17 mouse cellular contexts compared by ENCODE assay signal in genomic region chr5:113812638-113813037, GRCm38 (mm10). TPM values are rescaled to one million over a fixed set of nuclear protein-coding genes. Genes with fewer than 3 reads are reported as not detected.
DNase-seq lines count a peak whose midpoint lies in the region; TF ChIP-seq lines count a peak whose summit lies in the region.
"Had no signal": no experiment of that assay in that cellular context is flagged by ENCODE, and none has a peak within 500 bp of the region (broad histone marks: within the 10 kb centered on the region; RNA-seq: fewer than 3 reads in every experiment).

No protein-coding gene starts in this region.

- H3K36me3 ChIP-seq in CH12.LX (replicated peaks in 1 of 2; ENCODE audit: control insufficient read depth in 1 of 2, insufficient read depth in 1 of 2, low read length in 1 of 2) (no peaks in the 10 kb centered on the region), MEL (ENCODE audit: control insufficient read depth in 1 of 2, insufficient read depth in 2 of 2, low read length in 2 of 2) (no peaks in the 10 kb centered on the region)
- H3K36me3 ChIP-seq in heart, embryonic 10.5 days: no peaks in the 10 kb centered on the region
- H3K36me3 ChIP-seq: embryonic facial prominence, embryonic 13.5 days; forebrain, embryonic 12.5 days; heart, embryonic 15.5 days had no signal

- WGBS in heart, embryonic 10.5 days: 81% methylated on average over 2 of the region's 2 CpGs

- in situ Hi-C loops in CH12.LX (cut with MboI; ENCODE audit: low pct_ligation_motif_present, low pct_unique_long_range_greater_than_20kb, low sequenced_read_pairs): loop anchor here (5.0 to 10.0 kb wide), 2 partner anchors 35 to 448 kb away; no protein-coding TSS in a partner anchor

- DNase-seq in CH12.LX (ENCODE audit: extremely low read depth) (no peak), MEL (ENCODE audit: low read depth, low spot score) (peak; percentile 58)
- peak; percentile 50 for DNase-seq in induced T-regulatory cell, adult 2 months (ENCODE audit: low read depth)
- peak; percentile 16 for DNase-seq in naive thymus-derived CD4-positive, alpha-beta T cell, adult 2 months (ENCODE audit: low read depth)
- no peak for DNase-seq in right cerebral cortex, postnatal 14 days
- DNase-seq in layer of hippocampus, adult 9-10 months (ENCODE audit: low spot score): no peak
- no peak for DNase-seq in heart, embryonic 10.5 days (ENCODE audit: low spot score)
- DNase-seq: adrenal gland, adult 8-10 months; adrenal gland, postnatal 36 days; cerebellum, adult 11 months; gastrocnemius, postnatal 10 days had no signal

- H3K79me2 ChIP-seq in CH12.LX (replicated peaks; ENCODE audit: control insufficient read depth, extremely low read depth, insufficient read depth, poor library complexity, severe bottlenecking): no peaks in the 10 kb centered on the region
- no peaks in the 10 kb centered on the region for H3K79me2 ChIP-seq in MEL (ENCODE audit: control insufficient read depth, insufficient read depth, low read length, poor library complexity)

- TF ChIP-seq CTCF in CH12.LX (conservative IDR thresholded peaks at IDR 0.05 in 1 of 2, IDR thresholded peaks at IDR 0.05 in 1 of 2; ENCODE audit: low read depth in 2 of 2, low read length in 2 of 2) (no peak), MEL (IDR thresholded peaks at IDR 0.05 in 2 of 3, conservative IDR thresholded peaks at IDR 0.05 in 1 of 3; ENCODE audit: control insufficient read depth in 1 of 3, insufficient read depth in 1 of 3, low read depth in 2 of 3, low read length in 3 of 3, poor library complexity in 1 of 3, severe bottlenecking in 1 of 3) (no peak)

- H3K27me3 ChIP-seq in CH12.LX (replicated peaks) (no peaks in the 10 kb centered on the region), MEL (ENCODE audit: control insufficient read depth in 1 of 2, insufficient read depth in 2 of 2, low read length in 2 of 2) (no peaks in the 10 kb centered on the region; a peak in 1 of 4 replicates)
- peaks cover 16% of the 10 kb centered on the region for H3K27me3 ChIP-seq in heart, embryonic 10.5 days (ENCODE audit: insufficient read depth, poor library complexity, severe bottlenecking)

- H3K9me3 ChIP-seq in CH12.LX (replicated peaks; ENCODE audit: low read length): peaks cover 12% of the 10 kb centered on the region
- H3K9me3 ChIP-seq in MEL (replicated peaks; ENCODE audit: insufficient read depth, low read length): no peaks in the 10 kb centered on the region
- no peaks in the 10 kb centered on the region for H3K9me3 ChIP-seq in heart, embryonic 10.5 days
- H3K9me3 ChIP-seq: heart, embryonic 15.5 days had no signal

- no peak overlapping the region for H3K9ac ChIP-seq in CH12.LX (ENCODE audit: insufficient read depth, low read depth)
- no peak overlapping the region for H3K9ac ChIP-seq in MEL (ENCODE audit: control insufficient read depth, low read depth, low read length, poor library complexity, severe bottlenecking)
- H3K9ac ChIP-seq: forebrain, embryonic 12.5 days; heart, embryonic 15.5 days; hindbrain, embryonic 14.5 days had no signal

- H3K4me1 ChIP-seq in CH12.LX (ENCODE audit: control insufficient read depth in 1 of 2, insufficient read depth in 2 of 2): peaks cover 11 to 42% of the 10 kb centered on the region in 2 experiments; a peak in 3 of 4 replicates
- peaks cover 0 to 4% of the 10 kb centered on the region in 2 experiments; a peak in 1 of 4 replicates for H3K4me1 ChIP-seq in MEL (ENCODE audit: control insufficient read depth in 1 of 2, insufficient read depth in 2 of 2, low read length in 2 of 2)
- peaks cover 31% of the 10 kb centered on the region for H3K4me1 ChIP-seq in heart, embryonic 10.5 days

- TF ChIP-seq RAD21 in CH12.LX (IDR thresholded peaks at IDR 0.05; ENCODE audit: low read depth, low read length) (no peak), MEL (IDR thresholded peaks at IDR 0.05; ENCODE audit: low read depth, low read length) (no peak)

- TF ChIP-seq POLR2A in CH12.LX (IDR thresholded peaks at IDR 0.05; ENCODE audit: low read depth, low read length) (no peak), MEL (IDR thresholded peaks at IDR 0.05; ENCODE audit: control insufficient read depth in 1 of 2, insufficient read depth in 1 of 2, low read depth in 1 of 2, low read length in 2 of 2, poor library complexity in 1 of 2) (no peak)

- dilution Hi-C loops in CH12.LX (cut with MboI; ENCODE audit: extremely low pct_ligation_motif_present, extremely low pct_unique_long_range_greater_than_20kb, low sequenced_read_pairs): no loop called here

- TF ChIP-seq EP300 in CH12.LX (IDR thresholded peaks at IDR 0.05; ENCODE audit: low read length): no peak
- TF ChIP-seq EP300 in MEL (IDR thresholded peaks at IDR 0.05; ENCODE audit: low read depth in 1 of 2, low read length in 2 of 2): peak in 1 of 2 experiments; percentile 28; a peak in 1 of 4 replicates

- H3K4me3 ChIP-seq in CH12.LX (replicated peaks in 1 of 3; ENCODE audit: low read depth in 2 of 3, low read length in 2 of 3, poor library complexity in 1 of 3): no peak overlapping the region
- H3K4me3 ChIP-seq in MEL (ENCODE audit: control insufficient read depth in 1 of 2, insufficient read depth in 1 of 2, low read depth in 2 of 2, low read length in 2 of 2): no peak overlapping the region
- no peak overlapping the region for H3K4me3 ChIP-seq in heart, embryonic 10.5 days
- H3K4me3 ChIP-seq: embryonic facial prominence, embryonic 13.5 days; forebrain, embryonic 12.5 days; heart, embryonic 15.5 days had no signal

- H3K4me2 ChIP-seq in CH12.LX (ENCODE audit: insufficient read depth, low read depth, poor library complexity, severe bottlenecking): no peak overlapping the region
- H3K4me2 ChIP-seq: embryonic facial prominence, embryonic 13.5 days; forebrain, embryonic 12.5 days; heart, embryonic 15.5 days; hindbrain, embryonic 14.5 days had no signal

- H3K27ac ChIP-seq in CH12.LX (ENCODE audit: insufficient read depth, low read depth): 0 out of 2 replicates have a peak overlapping the region, but pooled peaks have one; percentile 10
- H3K27ac ChIP-seq in MEL (ENCODE audit: control insufficient read depth, low read depth, low read length): no peak overlapping the region
- no peak overlapping the region for H3K27ac ChIP-seq in heart, embryonic 10.5 days
- H3K27ac ChIP-seq: embryonic facial prominence, embryonic 13.5 days; forebrain, embryonic 12.5 days; heart, embryonic 15.5 days; hindbrain, embryonic 14.5 days had no signal

TF ChIP-seq in CH12.LX, 34 proteins besides CTCF, POLR2A, EP300 and RAD21 (continues in another document):
- TF ChIP-seq ZC3H11A (IDR thresholded peaks at IDR 0.05; ENCODE audit: low read depth, low read length) (no peak), POLR2AphosphoS2 (IDR thresholded peaks at IDR 0.05; ENCODE audit: low read depth, low read length) (no peak), ELF1 (IDR thresholded peaks at IDR 0.05; ENCODE audit: low read depth, low read length) (no peak), HCFC1 (IDR thresholded peaks at IDR 0.05; ENCODE audit: low read depth, low read length) (no peak), ZNF384 (IDR thresholded peaks at IDR 0.05; ENCODE audit: low read depth, low read length) (no peak), ETS1 (conservative IDR thresholded peaks at IDR 0.05; ENCODE audit: low read depth, low read length) (no peak), MEF2A (IDR thresholded peaks at IDR 0.05; ENCODE audit: borderline replicate concordance, low read depth, low read length) (no peak)

TF ChIP-seq in MEL, 35 proteins besides CTCF, POLR2A, EP300 and RAD21 (continues in another document):
- no peak for TF ChIP-seq MYB (IDR thresholded peaks at IDR 0.05; ENCODE audit: low read depth, low read length)
- no peak for TF ChIP-seq POLR2AphosphoS2 (IDR thresholded peaks at IDR 0.05; ENCODE audit: low read length)
- TF ChIP-seq CHD1 (IDR thresholded peaks at IDR 0.05; ENCODE audit: low read depth, low read length): no peak
- no peak for TF ChIP-seq ZKSCAN1 (IDR thresholded peaks at IDR 0.05; ENCODE audit: low read depth, low read length)
- no peak for TF ChIP-seq MEF2A (IDR thresholded peaks at IDR 0.05; ENCODE audit: extremely low read depth, insufficient replicate concordance, low read depth, low read length, poor library complexity, severe bottlenecking)
- TF ChIP-seq TCF12 (IDR thresholded peaks at IDR 0.05; ENCODE audit: low read depth, low read length): 0 out of 2 replicates have a peak, but pooled peaks have one; percentile 23
- no peak for TF ChIP-seq SMC3 (IDR thresholded peaks at IDR 0.05; ENCODE audit: low read depth, low read length)

RNA-seq across cellular contexts. Expression of gene Tmem119, which starts 12.3 kb away (rescaled TPM):
- 0.30 and 0.46 TPM in 2 replicates for total RNA-seq in CH12.LX (2012; rRNA removed)
- 0.55 and 1.0 TPM in 2 replicates for total RNA-seq in CH12.LX (2014; rRNA removed)
- polyA plus RNA-seq in CH12.LX (2012; ENCODE audit: insufficient read length, low read depth): 0.97 and 1.5 TPM in 2 replicates
- not detected in 2 replicates for total RNA-seq in MEL (2012; rRNA removed)
- under 1 TPM in 1 of 2 experiments, not detected in 1; 0.13 TPM for polyA plus RNA-seq in MEL (2012; ENCODE audit: insufficient read depth in 1 of 2, insufficient read length in 2 of 2, low read depth in 1 of 2, low replicate concordance in 2 of 2, missing spikeins in 1 of 2)
- polyA plus RNA-seq in heart, embryonic 10.5 days (2016; fragmentation: Nextera tagmentation; extraction: Ambion mirVana): 13.5 and 42.1 TPM in 2 replicates
- polyA plus RNA-seq: CD4-positive, CD25-positive, alpha-beta regulatory T cell, adult 4 months; inflammation-experienced regulatory T-cells, adult 6 months had no signal

RNA-seq across cellular contexts. Expression of gene Selplg, which starts 19.8 kb away (rescaled TPM):
- total RNA-seq in CH12.LX (2012; rRNA removed) (50.5 and 58.5 TPM in 2 replicates), CH12.LX (2014; rRNA removed) (27.9 and 29.4 TPM in 2 replicates), MEL (2012; rRNA removed) (24.2 and 29.1 TPM in 2 replicates)
- polyA plus RNA-seq in CH12.LX (2012; ENCODE audit: insufficient read length, low read depth) (34.2 and 41.6 TPM in 2 replicates), MEL (2012; ENCODE audit: insufficient read depth in 1 of 2, insufficient read length in 2 of 2, low read depth in 1 of 2, low replicate concordance in 2 of 2, missing spikeins in 1 of 2) (10 to 100 TPM in 1 of 2 experiments, not detected in 1; 48.2 TPM)
- 0.64 and 1.3 TPM in 2 replicates for polyA plus RNA-seq in heart, embryonic 10.5 days (2016; fragmentation: Nextera tagmentation; extraction: Ambion mirVana)

RNA-seq across cellular contexts. Expression of gene Iscu, which starts 40.1 kb away (rescaled TPM):
- total RNA-seq in CH12.LX (2012; rRNA removed) (79.3 and 81.5 TPM in 2 replicates), CH12.LX (2014; rRNA removed) (70.6 and 72.1 TPM in 2 replicates), MEL (2012; rRNA removed) (84.1 and 95.7 TPM in 2 replicates)
- polyA plus RNA-seq in CH12.LX (2012; ENCODE audit: insufficient read length, low read depth) (83.0 and 86.7 TPM in 2 replicates), MEL (2012; ENCODE audit: insufficient read depth in 1 of 2, insufficient read length in 2 of 2, low read depth in 1 of 2, low replicate concordance in 2 of 2, missing spikeins in 1 of 2) (100 to 1,000 TPM in 1 of 2 experiments, not detected in 1; 150 TPM)
- 98.7 and 105 TPM in 2 replicates for polyA plus RNA-seq in heart, embryonic 10.5 days (2016; fragmentation: Nextera tagmentation; extraction: Ambion mirVana)

RNA-seq across cellular contexts. Expression of gene Sart3, which starts 40.3 kb away (rescaled TPM):
- 66.1 and 67.0 TPM in 2 replicates for total RNA-seq in CH12.LX (2012; rRNA removed)
- 27.2 and 28.8 TPM in 2 replicates for total RNA-seq in CH12.LX (2014; rRNA removed)
- 104 and 113 TPM in 2 replicates for polyA plus RNA-seq in CH12.LX (2012; ENCODE audit: insufficient read length, low read depth)
- total RNA-seq in MEL (2012; rRNA removed): 38.5 and 41.4 TPM in 2 replicates
- 10 to 100 TPM in 1 of 2 experiments, not detected in 1; 74.4 TPM for polyA plus RNA-seq in MEL (2012; ENCODE audit: insufficient read depth in 1 of 2, insufficient read length in 2 of 2, low read depth in 1 of 2, low replicate concordance in 2 of 2, missing spikeins in 1 of 2)
- polyA plus RNA-seq in heart, embryonic 10.5 days (2016; fragmentation: Nextera tagmentation; extraction: Ambion mirVana): 46.0 and 63.9 TPM in 2 replicates

Comparison
In these comparisons a context has a peak if more than half of its experiments do, and no peak if none do; other contexts are left out.
1. DNase-seq: peak in MEL (single experiment), induced T-regulatory cell, adult 2 months (single experiment) and naive thymus-derived CD4-positive, alpha-beta T cell, adult 2 months (single experiment); none in CH12.LX (single experiment), right cerebral cortex, postnatal 14 days (single experiment), layer of hippocampus, adult 9-10 months (single experiment) and heart, embryonic 10.5 days (single experiment).
2. RNA of gene Selplg, which starts 19.8 kb away (polyA plus RNA-seq): 48.2 TPM in MEL and 34.2 to 41.6 TPM in CH12.LX; 0.64 to 1.3 TPM in heart, embryonic 10.5 days; every median in the first group is over 10 times any median in the second.
3. Of the 35 proteins assayed by ChIP-seq in both MEL and CH12.LX: peak only in MEL: RCOR1 and TCF12; only in CH12.LX: none; in both: none; in neither: 32; mixed calls (peak in some experiments, not most) for 1.